Mouse (Mus musculus) CH12.LX (cell line): ENCODE data around the gene Fam219a.

Experiments
- CTCF ChIP-seq, 2 experiments: IDR thresholded peaks in 1 of 2; conservative IDR thresholded peaks in 1 of 2; 2 replicates each; pipeline ENCODE4 v1.5.1; 2011 to 2012; ENCODE audit warnings: low read depth in 2 of 2, low read length in 2 of 2, improper control_type of control experiment in 1 of 2, inconsistent platforms in 1 of 2, mild to moderate bottlenecking in 1 of 2, moderate library complexity in 1 of 2
- HCFC1 ChIP-seq: IDR thresholded peaks from 2 replicates; pipeline ENCODE4 v1.6.1; 2012; ENCODE audit warnings: low read depth, mild to moderate bottlenecking, inconsistent platforms, low read length, improper control_type of control experiment
- NELFE ChIP-seq: IDR thresholded peaks from 2 replicates; pipeline ENCODE4 v1.6.1; 2011; ENCODE audit warnings: low read depth, low read length, improper control_type of control experiment
- POLR2A ChIP-seq: IDR thresholded peaks from 2 replicates; pipeline ENCODE4 v1.6.1; 2011; ENCODE audit warnings: low read depth, mild to moderate bottlenecking, improper control_type of control experiment, low read length
- UBTF ChIP-seq: IDR thresholded peaks from 2 replicates; pipeline ENCODE4 v1.6.1; 2012; ENCODE audit warnings: low read depth, mild to moderate bottlenecking, inconsistent platforms, low read length, improper control_type of control experiment, moderate library complexity

- TF ChIP-seq CTCF (conservative IDR thresholded peaks at IDR 0.05 in 1 of 2, IDR thresholded peaks at IDR 0.05 in 1 of 2; ENCODE audit: low read depth in 2 of 2, low read length in 2 of 2) = no peak
- TF ChIP-seq POLR2A = no peak
- TF ChIP-seq UBTF = no peak
- TF ChIP-seq NELFE = no peak
- no peak for TF ChIP-seq HCFC1
Measured at GRCm38 (mm10) chr4:41518349-41518748, 51.0 kb downstream of the Fam219a start.
